Mouse (Mus musculus): ENCODE results near the gene Il12rb1. TPM values are rescaled to one million over a fixed set of nuclear protein-coding genes. Genes with fewer than 3 reads are reported as not detected.

Gene Il12rb1
- polyA plus RNA-seq (2015; fragmentation: Nextera tagmentation; extraction: Ambion mirVana): 0.20 and 0.21 TPM in 2 replicates

DNA sequence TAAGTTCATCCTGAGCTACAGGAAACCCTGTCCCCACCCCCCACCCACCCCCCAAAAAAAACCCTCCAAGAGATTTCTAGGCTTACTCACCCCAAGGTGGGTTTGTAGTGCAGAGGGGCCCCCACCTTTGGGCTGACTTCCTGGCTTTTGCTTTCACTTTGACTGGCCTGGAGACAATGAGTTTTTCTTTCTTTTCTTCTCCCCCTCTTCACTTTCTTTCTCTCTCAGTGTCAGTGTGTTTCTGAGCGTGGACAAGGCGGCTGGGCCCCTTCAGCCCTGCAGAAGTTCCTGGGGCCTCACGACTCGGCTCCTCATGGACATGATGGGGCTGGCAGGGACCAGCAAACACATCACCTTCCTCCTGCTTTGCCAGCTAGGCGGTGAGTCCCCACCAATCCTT lies at the start of gene Il12rb1:
TSS of gene Il12rb1 (plus strand) at position 211 of the 400 bp plus-strand sequence.
- no peaks in the 10 kb centered on the region for H3K36me3 ChIP-seq
- DNase-seq (no peak), ATAC-seq (ENCODE audit: low read depth) (no peak)
- no peak within 1 kb of the TSS for H3K4me3 ChIP-seq (replicated peaks)
- no peaks in the 10 kb centered on the region for H3K9me3 ChIP-seq (replicated peaks)
- H3K9ac ChIP-seq: peak within 1 kb of the TSS; percentile 37
- H3K27ac ChIP-seq: peak within 1 kb of the TSS; percentile 53
- H3K27me3 ChIP-seq: peaks cover 21% of the 10 kb centered on the region
- 48% methylated on average over 5 of the region's 5 CpGs for WGBS (ENCODE audit: insufficient replicate concordance)
- peaks cover 61% of the 10 kb centered on the region for H3K4me1 ChIP-seq (replicated peaks)
- H3K4me2 ChIP-seq: peak within 1 kb of the TSS; percentile 17

- Histone ChIP-seq H3K9ac (peak overlapping the region; percentile 93), H3K4me3 (replicated peaks) (peak overlapping the region; percentile 80), H3K4me2 (peak overlapping the region; percentile 96), H3K36me3 (peaks cover 32% of the 10 kb centered on the region), H3K27me3 (no peaks in the 10 kb centered on the region), H3K4me1 (replicated peaks) (peaks cover 71% of the 10 kb centered on the region), H3K9me3 (replicated peaks) (no peaks in the 10 kb centered on the region), H3K27ac (peak overlapping the region; percentile 95)
- 66% methylated on average over 19 of the region's 19 CpGs for WGBS (ENCODE audit: insufficient replicate concordance)
- peak; percentile 1 for DNase-seq
- ATAC-seq (ENCODE audit: low read depth): no peak
Measured at GRCm38 (mm10) chr8:70758616-70759561, 49.4 kb upstream of the Il12rb1 start.

GRCm38 (mm10) chr8:70760350-70760749 lies 47.9 kb upstream of the Il12rb1 start:
- ATAC-seq (ENCODE audit: low read depth): peak; percentile 0; the same call in 1 of the 2 replicates
- no peak for DNase-seq
- WGBS (ENCODE audit: insufficient replicate concordance): under 1% methylated on average over 22 of the region's 22 CpGs

GRCm38 (mm10) chr8:70760775-70761406 lies 47.4 kb upstream of the Il12rb1 start, which contains the start of gene Mpv17l2:
TSS of gene Mpv17l2 (minus strand) at chr8:70760946.
- WGBS (ENCODE audit: insufficient replicate concordance): 1% methylated on average over 54 of the region's 55 CpGs
- Histone ChIP-seq H3K4me1 (replicated peaks) (peaks cover 73% of the 10 kb centered on the region), H3K27me3 (no peaks in the 10 kb centered on the region), H3K9ac (peak within 1 kb of the TSS; percentile 93), H3K4me3 (replicated peaks) (peak within 1 kb of the TSS; percentile 80), H3K36me3 (peaks cover 32% of the 10 kb centered on the region), H3K27ac (peak within 1 kb of the TSS; percentile 95), H3K4me2 (peak within 1 kb of the TSS; percentile 96), H3K9me3 (replicated peaks) (no peaks in the 10 kb centered on the region)
- peak; percentile 89 for ATAC-seq (ENCODE audit: low read depth)
- peak; percentile 98 for DNase-seq

More at GRCm38 (mm10) chr8:70760350-70760749, 47.9 kb upstream of the Il12rb1 start:
- Histone ChIP-seq H3K27ac (peak overlapping the region; percentile 95), H3K4me2 (peak overlapping the region; percentile 96), H3K9me3 (replicated peaks) (no peaks in the 10 kb centered on the region), H3K27me3 (no peaks in the 10 kb centered on the region), H3K36me3 (peaks cover 32% of the 10 kb centered on the region), H3K9ac (peak overlapping the region; percentile 93), H3K4me1 (replicated peaks) (peaks cover 73% of the 10 kb centered on the region), H3K4me3 (replicated peaks) (peak overlapping the region; percentile 80)

- Histone ChIP-seq H3K4me2 (peak overlapping the region; percentile 70), H3K4me3 (replicated peaks) (no peak overlapping the region), H3K9ac (peak overlapping the region; percentile 54; the same call in 1 of the 2 replicates), H3K27me3 (no peaks in the 10 kb centered on the region), H3K27ac (peak overlapping the region; percentile 82), H3K36me3 (peaks cover 24% of the 10 kb centered on the region), H3K4me1 (replicated peaks) (peaks cover 82% of the 10 kb centered on the region), H3K9me3 (replicated peaks) (no peaks in the 10 kb centered on the region)
- 14% methylated on average over 1 of the region's 1 CpGs for WGBS (ENCODE audit: insufficient replicate concordance)
- DNase-seq (peak; percentile 76), ATAC-seq (ENCODE audit: low read depth) (0 out of 2 replicates have a peak, but pooled peaks have one; percentile 12)
Measured at GRCm38 (mm10) chr8:70762118-70762517, 46.1 kb upstream of the Il12rb1 start.

DNA sequence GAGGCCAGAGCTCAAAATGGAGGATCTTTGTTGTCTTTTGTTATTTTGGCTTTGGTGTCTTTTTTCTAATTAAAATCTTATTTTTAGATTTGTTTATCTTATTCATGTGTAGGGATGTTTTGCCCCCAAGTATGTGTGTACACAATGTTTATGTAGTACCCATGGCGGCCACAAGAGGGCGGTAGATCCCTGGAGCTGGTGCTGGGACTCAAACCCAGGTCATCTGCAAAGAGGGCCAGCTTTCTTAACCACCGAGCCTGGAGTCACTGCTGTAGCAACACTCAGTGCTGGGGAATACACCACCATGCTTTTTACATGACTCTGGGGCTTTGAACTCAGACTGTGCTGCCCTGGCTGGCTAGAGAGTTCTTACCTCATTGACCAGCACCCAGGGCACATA lies 44.9 kb upstream of the Il12rb1 start:
- peaks cover 20% of the 10 kb centered on the region for H3K36me3 ChIP-seq
- H3K4me3 ChIP-seq (replicated peaks): peak overlapping the region; percentile 68
- 1% methylated on average over 3 of the region's 3 CpGs for WGBS (ENCODE audit: insufficient replicate concordance)
- no peaks in the 10 kb centered on the region for H3K27me3 ChIP-seq
- peak overlapping the region; percentile 96 for H3K27ac ChIP-seq
- peak overlapping the region; percentile 98 for H3K4me2 ChIP-seq
- DNase-seq (peak; percentile 64), ATAC-seq (ENCODE audit: low read depth) (no peak)
- peaks cover 94% of the 10 kb centered on the region for H3K4me1 ChIP-seq (replicated peaks)
- peak overlapping the region; percentile 57 for H3K9ac ChIP-seq
- no peaks in the 10 kb centered on the region for H3K9me3 ChIP-seq (replicated peaks)

GRCm38 (mm10) chr8:70764026-70764425 lies 44.2 kb upstream of the Il12rb1 start:
- peak; percentile 82 for DNase-seq
- WGBS (ENCODE audit: insufficient replicate concordance): 14% methylated on average over 8 of the region's 8 CpGs
- Histone ChIP-seq H3K36me3 (peaks cover 20% of the 10 kb centered on the region), H3K4me2 (peak overlapping the region; percentile 98), H3K4me1 (replicated peaks) (peaks cover 95% of the 10 kb centered on the region), H3K9ac (peak overlapping the region; percentile 83), H3K9me3 (replicated peaks) (no peaks in the 10 kb centered on the region), H3K4me3 (replicated peaks) (peak overlapping the region; percentile 68), H3K27ac (peak overlapping the region; percentile 96), H3K27me3 (no peaks in the 10 kb centered on the region)
- ATAC-seq (ENCODE audit: low read depth): peak; percentile 53

- Histone ChIP-seq H3K9me3 (replicated peaks) (no peaks in the 10 kb centered on the region), H3K4me2 (peak overlapping the region; percentile 98), H3K9ac (peak overlapping the region; percentile 83), H3K4me3 (replicated peaks) (peak overlapping the region; percentile 68), H3K27me3 (no peaks in the 10 kb centered on the region), H3K27ac (peak overlapping the region; percentile 96), H3K36me3 (peaks cover 21% of the 10 kb centered on the region), H3K4me1 (replicated peaks) (peaks cover 94% of the 10 kb centered on the region)
- WGBS (ENCODE audit: insufficient replicate concordance): 75% methylated on average over 13 of the region's 13 CpGs
- ATAC-seq (ENCODE audit: low read depth) (no peak), DNase-seq (no peak)
Measured at GRCm38 (mm10) chr8:70764676-70765075, 43.6 kb upstream of the Il12rb1 start.

DNA sequence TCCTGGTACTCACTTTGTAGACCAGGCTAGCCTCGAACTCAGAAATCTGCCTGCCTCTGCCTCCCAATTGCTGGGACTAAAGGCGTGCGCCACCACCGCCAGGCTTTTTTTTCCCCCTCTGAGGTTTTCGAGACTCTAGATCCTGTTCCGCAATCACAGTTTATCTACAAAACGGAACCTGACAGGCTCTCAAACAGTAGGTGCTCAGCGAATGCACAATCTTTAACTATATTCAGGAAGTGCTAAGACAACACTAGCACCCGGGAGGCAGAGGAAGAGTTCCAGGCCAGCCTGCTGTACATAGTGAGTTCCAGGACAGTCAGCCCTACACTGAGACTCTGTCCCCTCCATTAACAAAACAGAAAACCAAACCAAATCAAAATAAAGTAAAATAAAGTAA lies 42.9 kb upstream of the Il12rb1 start:
- peak overlapping the region; percentile 96 for H3K27ac ChIP-seq
- peaks cover 94% of the 10 kb centered on the region for H3K4me1 ChIP-seq (replicated peaks)
- ATAC-seq (ENCODE audit: low read depth): no peak
- H3K27me3 ChIP-seq: no peaks in the 10 kb centered on the region
- H3K4me3 ChIP-seq (replicated peaks): peak overlapping the region; percentile 68
- no peaks in the 10 kb centered on the region for H3K9me3 ChIP-seq (replicated peaks)
- no peak for DNase-seq
- WGBS (ENCODE audit: insufficient replicate concordance): 28% methylated on average over 9 of the region's 9 CpGs
- peak overlapping the region; percentile 83 for H3K9ac ChIP-seq
- H3K4me2 ChIP-seq: peak overlapping the region; percentile 98
- H3K36me3 ChIP-seq: peaks cover 24% of the 10 kb centered on the region

- DNase-seq (peak; percentile 48), ATAC-seq (ENCODE audit: low read depth) (no peak)
- Histone ChIP-seq H3K9ac (peak overlapping the region; percentile 83), H3K9me3 (replicated peaks) (no peaks in the 10 kb centered on the region), H3K4me1 (replicated peaks) (peaks cover 99% of the 10 kb centered on the region), H3K27me3 (no peaks in the 10 kb centered on the region), H3K4me2 (peak overlapping the region; percentile 98), H3K4me3 (replicated peaks) (peak overlapping the region; percentile 68), H3K27ac (peak overlapping the region; percentile 96), H3K36me3 (peaks cover 31% of the 10 kb centered on the region)
- WGBS (ENCODE audit: insufficient replicate concordance): 2% methylated on average over 34 of the region's 34 CpGs
Measured at GRCm38 (mm10) chr8:70765838-70766570, 42.2 kb upstream of the Il12rb1 start.
